Mouse (Mus musculus) embryonic facial prominence, embryonic 11.5 days (tissue): ENCODE results near the gene Atpif1. TPM values are rescaled to one million over a fixed set of nuclear protein-coding genes. Genes with fewer than 3 reads are reported as not detected.

Experiments
- ATAC-seq: fragments of 200-750 bp; cut with Nextera tagmentation; replicated peaks from 2 replicates; pipeline ENCODE4 v1.8.0; 2017; ENCODE audit warnings: low read depth; ENCODE audit not compliant: insufficient number of reproducible peaks, low FRiP score, low TSS enrichment
- DNase-seq: peaks from one replicate; pipeline ENCODE4 v3.0.0-alpha.2; 2015; ENCODE audit warnings: low spot score
- H3K27ac ChIP-seq: fragments of 300-500 bp; sonication (generic); replicated peaks from 2 replicates; pipeline ENCODE4 v1.5.1; 2014; ENCODE audit warnings: mild to moderate bottlenecking, low read depth, low read length, control low read depth
- H3K27me3 ChIP-seq: fragments of 300-500 bp; sonication (generic); 2 replicates; pipeline ENCODE4 v1.6.1; 2014; ENCODE audit warnings: mild to moderate bottlenecking, low read length, moderate library complexity, mixed read lengths; ENCODE audit not compliant: control insufficient read depth, insufficient read depth
- H3K36me3 ChIP-seq: fragments of 300-500 bp; sonication (generic); replicated peaks from 2 replicates; pipeline ENCODE4 v1.6.1; 2014; ENCODE audit warnings: low read depth, mild to moderate bottlenecking, low read length, moderate library complexity, mixed read lengths; ENCODE audit not compliant: control insufficient read depth, insufficient read depth
- H3K4me1 ChIP-seq: fragments of 300-500 bp; sonication (generic); 2 replicates; pipeline ENCODE4 v1.6.1; 2014; ENCODE audit warnings: low read length, mixed read lengths; ENCODE audit not compliant: control insufficient read depth, insufficient read depth
- H3K4me2 ChIP-seq: fragments of 300-500 bp; sonication (generic); 2 replicates; pipeline ENCODE4 v1.6.1; 2014; ENCODE audit warnings: low read depth, mild to moderate bottlenecking, control low read depth, low read length, moderate library complexity
- H3K4me3 ChIP-seq: fragments of 300-500 bp; sonication (generic); 2 replicates; pipeline ENCODE4 v1.5.1; 2014; ENCODE audit warnings: low read depth, low read length, control low read depth
- H3K9ac ChIP-seq: fragments of 300-500 bp; sonication (generic); replicated peaks from 2 replicates; pipeline ENCODE4 v1.6.1; 2014; ENCODE audit warnings: mild to moderate bottlenecking, control low read depth, low read length
- H3K9me3 ChIP-seq: fragments of 300-500 bp; sonication (generic); replicated peaks from 2 replicates; pipeline ENCODE4 v1.6.1; 2016; ENCODE audit warnings: mild to moderate bottlenecking, low read length, inconsistent platforms, mixed read lengths; ENCODE audit not compliant: control insufficient read depth
- WGBS: fragments of 180-500 bp; shearing (Covaris S2); extraction: QIAGEN DNeasy Blood & Tissue Kit; methylation state at CpG from one replicate; pipeline ENCODE4 v1.1.7; 2014; 5-methylcytosine and 5-hydroxymethylcytosine counted together
- polyA plus RNA-seq: library from polyadenylated mRNA; unstranded; fragments of >200 nt; fragmentation: Nextera tagmentation; extraction: Ambion mirVana; gene quantifications from 2 replicates; pipeline ENCODE4 v1.2.1, GENCODE M21; 2014

Atpif1 gene
- polyA plus RNA-seq, 1 experiment from 2014 or later: 1,125 TPM

GRCm38 (mm10) chr4:132494271-132494918 lies 39.1 kb downstream of the Atpif1 start:
- WGBS: 91% methylated on average over 20 of the region's 20 CpGs
- Histone ChIP-seq H3K27me3 (no peaks in the 10 kb centered on the region), H3K9me3 (no peaks in the 10 kb centered on the region), H3K27ac (no peak overlapping the region), H3K4me1 (no peaks in the 10 kb centered on the region), H3K4me2 (no peak overlapping the region), H3K36me3 (no peaks in the 10 kb centered on the region), H3K4me3 (no peak overlapping the region), H3K9ac (no peak overlapping the region)
- DNase-seq (no peak), ATAC-seq (no peak)

- no peak for DNase-seq
- H3K9ac ChIP-seq: no peak overlapping the region
Measured at GRCm38 (mm10) chr4:132492178-132493060, 41.0 kb downstream of the Atpif1 start.

GRCm38 (mm10) chr4:132491748-132492147 lies 41.7 kb downstream of the Atpif1 start:
- Histone ChIP-seq H3K4me1 (no peaks in the 10 kb centered on the region), H3K9me3 (no peaks in the 10 kb centered on the region), H3K4me2 (no peak overlapping the region), H3K27ac (no peak overlapping the region), H3K27me3 (no peaks in the 10 kb centered on the region), H3K9ac (no peak overlapping the region), H3K4me3 (no peak overlapping the region), H3K36me3 (no peaks in the 10 kb centered on the region)
- DNase-seq: no peak
- WGBS: 78% methylated on average over 6 of the region's 6 CpGs
- ATAC-seq: no peak

More at GRCm38 (mm10) chr4:132492178-132493060, 41.0 kb downstream of the Atpif1 start:
- no peaks in the 10 kb centered on the region for H3K27me3 ChIP-seq
- H3K4me1 ChIP-seq: no peaks in the 10 kb centered on the region
- no peak for ATAC-seq
- H3K4me2 ChIP-seq: no peak overlapping the region
- WGBS: 75% methylated on average over 10 of the region's 10 CpGs
- H3K4me3 ChIP-seq: no peak overlapping the region
- H3K9me3 ChIP-seq: no peaks in the 10 kb centered on the region
- no peaks in the 10 kb centered on the region for H3K36me3 ChIP-seq
- H3K27ac ChIP-seq: no peak overlapping the region

GRCm38 (mm10) chr4:132491057-132491456 lies 42.4 kb downstream of the Atpif1 start:
- DNase-seq (no peak), ATAC-seq (no peak)
- Histone ChIP-seq H3K4me1 (no peaks in the 10 kb centered on the region), H3K9ac (no peak overlapping the region), H3K36me3 (no peaks in the 10 kb centered on the region), H3K27ac (no peak overlapping the region), H3K9me3 (no peaks in the 10 kb centered on the region), H3K4me2 (no peak overlapping the region), H3K27me3 (no peaks in the 10 kb centered on the region), H3K4me3 (no peak overlapping the region)
- WGBS: 93% methylated on average over 8 of the region's 8 CpGs

- Histone ChIP-seq H3K4me3 (no peak overlapping the region), H3K4me2 (no peak overlapping the region), H3K27ac (no peak overlapping the region), H3K4me1 (no peaks in the 10 kb centered on the region), H3K27me3 (no peaks in the 10 kb centered on the region), H3K9ac (no peak overlapping the region), H3K9me3 (no peaks in the 10 kb centered on the region), H3K36me3 (no peaks in the 10 kb centered on the region)
- WGBS: 91% methylated on average over 15 of the region's 15 CpGs
- ATAC-seq: no peak
- DNase-seq: no peak
Measured at GRCm38 (mm10) chr4:132490273-132491010, 43.0 kb downstream of the Atpif1 start.

GRCm38 (mm10) chr4:132488976-132489375 lies 44.5 kb downstream of the Atpif1 start:
- ATAC-seq (no peak), DNase-seq (no peak)
- Histone ChIP-seq H3K4me3 (no peak overlapping the region), H3K27me3 (no peaks in the 10 kb centered on the region), H3K9me3 (no peaks in the 10 kb centered on the region), H3K27ac (no peak overlapping the region), H3K4me1 (no peaks in the 10 kb centered on the region), H3K36me3 (no peaks in the 10 kb centered on the region), H3K9ac (no peak overlapping the region), H3K4me2 (no peak overlapping the region)
- 81% methylated on average over 6 of the region's 6 CpGs for WGBS

GRCm38 (mm10) chr4:132488521-132488920 lies 44.9 kb downstream of the Atpif1 start:
- 87% methylated on average over 3 of the region's 3 CpGs for WGBS
- DNase-seq: no peak

More at GRCm38 (mm10) chr4:132488521-132488920, 44.9 kb downstream of the Atpif1 start:
- H3K4me1 ChIP-seq: no peaks in the 10 kb centered on the region
- no peak overlapping the region for H3K27ac ChIP-seq
- H3K9me3 ChIP-seq: no peaks in the 10 kb centered on the region
- ATAC-seq: no peak
- H3K4me3 ChIP-seq: no peak overlapping the region
- no peaks in the 10 kb centered on the region for H3K36me3 ChIP-seq
- no peaks in the 10 kb centered on the region for H3K27me3 ChIP-seq
- no peak overlapping the region for H3K4me2 ChIP-seq
- H3K9ac ChIP-seq: no peak overlapping the region
